Mouse (Mus musculus): ENCODE measurements at regions not wholly inside any gene's neighbourhood (a gene's known extent, or its start where the extent isn't known, plus 50 kb on each side); places are given as distances from the start of the nearest gene placed in this dataset.

- TF ChIP-seq POLR2A (IDR thresholded peaks at IDR 0.05; ENCODE audit: control insufficient read depth, extremely low read depth, insufficient read depth, low read length, poor library complexity) = no peak
- TF ChIP-seq CTCF (IDR thresholded peaks at IDR 0.05; ENCODE audit: borderline replicate concordance, control insufficient read depth, extremely low read depth, insufficient read depth, low read length, poor library complexity) = no peak
Observed at GRCm38 (mm10) chr1:55812486-55812885, 406.8 kb downstream of the Plcl1 start.

Data from thymus, adult 2 months (tissue).